Mouse (Mus musculus) megakaryocyte, embryonic 14.5 days (primary cell): ENCODE results near the gene Gbgt1.
"Not testable (repeated sequence)": the region's sequence is repeated elsewhere in the genome, so short reads cannot be mapped to it uniquely, and the experiment has no call there.

Source experiments
- FLI1 ChIP-seq: IDR thresholded peaks from 2 replicates; pipeline ENCODE4 v1.6.1; 2012; ENCODE audit warnings: low read length, inconsistent platforms, mixed read lengths
- GATA1 ChIP-seq: IDR thresholded peaks from 3 replicates; pipeline ENCODE4 v1.6.1; 2012; ENCODE audit warnings: mixed read lengths, low read length, inconsistent platforms, borderline replicate concordance

GRCm38 (mm10) chr2:28477993-28478392 lies 18.7 kb upstream of the Gbgt1 start:
- TF ChIP-seq GATA1, FLI1: not testable (repeated sequence)
